Mouse (Mus musculus) liver, embryonic 15.5 days (tissue): ENCODE data around the gene Scrg1. TPM values are rescaled to one million over a fixed set of nuclear protein-coding genes. Genes with fewer than 3 reads are reported as not detected.
"Not testable (repeated sequence)": the region's sequence is repeated elsewhere in the genome, so short reads cannot be mapped to it uniquely, and the experiment has no call there.

ENCODE experiments used
- ATAC-seq: fragments of 200-750 bp; cut with Nextera tagmentation; 2 replicates; pipeline ENCODE4 v1.8.0; 2017; ENCODE audit warnings: moderate number of reproducible peaks, mild to moderate bottlenecking, moderate library complexity; ENCODE audit not compliant: insufficient read depth
- H3K27ac ChIP-seq: fragments of 300-500 bp; sonication (generic); replicated peaks from 2 replicates; pipeline ENCODE4 v1.5.1; 2015; ENCODE audit warnings: mild to moderate bottlenecking, inconsistent platforms
- H3K27me3 ChIP-seq: fragments of 300-500 bp; sonication (generic); 2 replicates; pipeline ENCODE4 v1.6.1; 2015; ENCODE audit warnings: mild to moderate bottlenecking, inconsistent platforms
- H3K36me3 ChIP-seq: fragments of 300-500 bp; sonication (generic); replicated peaks from 2 replicates; pipeline ENCODE4 v1.6.1; 2015; ENCODE audit warnings: moderate library complexity, mild to moderate bottlenecking, inconsistent platforms
- H3K4me1 ChIP-seq: fragments of 300-500 bp; sonication (generic); replicated peaks from 2 replicates; pipeline ENCODE4 v1.6.1; 2015; ENCODE audit warnings: inconsistent platforms
- H3K4me2 ChIP-seq: fragments of 300-500 bp; sonication (generic); 2 replicates; pipeline ENCODE4 v1.6.1; 2015; ENCODE audit warnings: moderate library complexity, mild to moderate bottlenecking, inconsistent platforms
- H3K4me3 ChIP-seq: fragments of 300-500 bp; sonication (generic); replicated peaks from 2 replicates; pipeline ENCODE4 v1.5.1; 2015; ENCODE audit warnings: mild to moderate bottlenecking, inconsistent platforms
- H3K9ac ChIP-seq: fragments of 300-500 bp; sonication (generic); 2 replicates; pipeline ENCODE4 v1.6.1; 2015; ENCODE audit warnings: moderate library complexity, mild to moderate bottlenecking, inconsistent platforms
- H3K9me3 ChIP-seq: fragments of 300-500 bp; sonication (generic); replicated peaks from 2 replicates; pipeline ENCODE4 v1.6.1; 2016; ENCODE audit warnings: inconsistent platforms
- WGBS: fragments of 180-500 bp; shearing (Covaris S2); methylation state at CpG from one replicate; pipeline ENCODE4 v1.1.7; 2015; ENCODE audit warnings: mixed read lengths; ENCODE audit not compliant: insufficient replicate concordance; 5-methylcytosine and 5-hydroxymethylcytosine counted together
- polyA plus RNA-seq: library from polyadenylated mRNA; unstranded; fragments of >200 nt; fragmentation: Nextera tagmentation; extraction: Ambion mirVana; gene quantifications from 2 replicates; pipeline ENCODE4 v1.2.1, GENCODE M21; 2015

The Scrg1 gene
- polyA plus RNA-seq, 1 experiment from 2014 or later: 0.35 TPM

GRCm38 (mm10) chr8:57510791-57511315 is 55.1 kb downstream of the Scrg1 start:
- Histone ChIP-seq H3K36me3 (peaks cover 27% of the 10 kb centered on the region), H3K9me3 (no peaks in the 10 kb centered on the region), H3K4me1 (peaks cover 33% of the 10 kb centered on the region), H3K27ac (peak overlapping the region; percentile 93), H3K4me3 (peak overlapping the region; percentile 89), H3K27me3 (no peaks in the 10 kb centered on the region), H3K4me2 (peak overlapping the region; percentile 92), H3K9ac (peak overlapping the region; percentile 92)
- ATAC-seq: peak; percentile 16; the same call in 1 of the 2 replicates
- WGBS: 2% methylated on average over 31 of the region's 31 CpGs

GRCm38 (mm10) chr8:57511316-57512118 is 55.8 kb downstream of the Scrg1 start, which contains the start of gene Hmgb2:
Gene Hmgb2 (plus strand): TSS chr8:57511907.
- no peaks in the 10 kb centered on the region for H3K27me3 ChIP-seq
- H3K27ac ChIP-seq: peak within 1 kb of the TSS; percentile 100
- peaks cover 33% of the 10 kb centered on the region for H3K36me3 ChIP-seq
- ATAC-seq: peak; percentile 99
- peaks cover 33% of the 10 kb centered on the region for H3K4me1 ChIP-seq
- under 1% methylated on average over 63 of the region's 63 CpGs for WGBS
- H3K9ac ChIP-seq: peak within 1 kb of the TSS; percentile 99
- H3K4me2 ChIP-seq: peak within 1 kb of the TSS; percentile 92
- H3K9me3 ChIP-seq: no peaks in the 10 kb centered on the region
- peak within 1 kb of the TSS; percentile 95 for H3K4me3 ChIP-seq

- peak overlapping the region; percentile 100 for H3K27ac ChIP-seq
- peak overlapping the region; percentile 66 for H3K4me2 ChIP-seq
- WGBS: under 1% methylated on average over 80 of the region's 96 CpGs
- H3K9ac ChIP-seq: peak overlapping the region; percentile 99
- peaks cover 42% of the 10 kb centered on the region for H3K36me3 ChIP-seq
- H3K27me3 ChIP-seq: no peaks in the 10 kb centered on the region
- H3K4me1 ChIP-seq: peaks cover 27% of the 10 kb centered on the region
- ATAC-seq: peak; percentile 56
- H3K9me3 ChIP-seq: no peaks in the 10 kb centered on the region
- H3K4me3 ChIP-seq: peak overlapping the region; percentile 95
Measured at GRCm38 (mm10) chr8:57512141-57513056, 56.7 kb downstream of the Scrg1 start.

- H3K9me3 ChIP-seq, ATAC-seq, H3K27me3 ChIP-seq: not testable (repeated sequence)
- H3K4me2 ChIP-seq: peak overlapping the region; percentile 66
- H3K36me3 ChIP-seq: peaks cover 50% of the 10 kb centered on the region
- H3K4me3 ChIP-seq: peak overlapping the region; percentile 95
- WGBS: 2% methylated on average over 10 of the region's 10 CpGs
- peak overlapping the region; percentile 100 for H3K27ac ChIP-seq
- peak overlapping the region; percentile 99 for H3K9ac ChIP-seq
- peaks cover 23% of the 10 kb centered on the region for H3K4me1 ChIP-seq
Measured at GRCm38 (mm10) chr8:57513178-57513661, 57.5 kb downstream of the Scrg1 start.

GRCm38 (mm10) chr8:57516685-57517084 is 61.0 kb downstream of the Scrg1 start:
- WGBS: 77% methylated on average over 5 of the region's 5 CpGs
- H3K9me3 ChIP-seq, ATAC-seq, H3K27ac ChIP-seq, H3K27me3 ChIP-seq, H3K4me3 ChIP-seq, H3K9ac ChIP-seq, H3K4me2 ChIP-seq: not testable (repeated sequence)
- Histone ChIP-seq H3K36me3 (peaks cover 70% of the 10 kb centered on the region), H3K4me1 (peaks cover 37% of the 10 kb centered on the region)

GRCm38 (mm10) chr8:57517723-57518122 is 62.0 kb downstream of the Scrg1 start:
- H3K9me3 ChIP-seq: no peaks in the 10 kb centered on the region
- ATAC-seq: no peak
- peaks cover 73% of the 10 kb centered on the region for H3K36me3 ChIP-seq
- WGBS: 84% methylated on average over 3 of the region's 3 CpGs
- H3K4me2 ChIP-seq: no peak overlapping the region
- no peaks in the 10 kb centered on the region for H3K27me3 ChIP-seq
- no peak overlapping the region for H3K4me3 ChIP-seq
- H3K9ac ChIP-seq: no peak overlapping the region
- peaks cover 40% of the 10 kb centered on the region for H3K4me1 ChIP-seq
- 0 out of 2 replicates have a peak overlapping the region, but pooled peaks have one; percentile 51 for H3K27ac ChIP-seq

GRCm38 (mm10) chr8:57520186-57520786 is 64.6 kb downstream of the Scrg1 start:
- Histone ChIP-seq H3K27ac (peak overlapping the region; percentile 69), H3K27me3 (no peaks in the 10 kb centered on the region), H3K4me2 (peak overlapping the region; percentile 40), H3K36me3 (peaks cover 52% of the 10 kb centered on the region), H3K4me1 (peaks cover 35% of the 10 kb centered on the region), H3K4me3 (no peak overlapping the region), H3K9me3 (no peaks in the 10 kb centered on the region), H3K9ac (no peak overlapping the region)
- 30% methylated on average over 12 of the region's 12 CpGs for WGBS
- ATAC-seq: peak; percentile 60; the same call in 1 of the 2 replicates

Other genes with a start within 250 kb of the Scrg1 start
- 0.39 and 0.51 TPM in 2 replicates for gene Hand2, start 134.9 kb upstream of the Scrg1 start, polyA plus RNA-seq
- gene Sap30, start 31.9 kb downstream of the Scrg1 start, polyA plus RNA-seq: 13.6 and 13.9 TPM in 2 replicates
- gene Hmgb2, start 56.0 kb downstream of the Scrg1 start, polyA plus RNA-seq: 204 and 283 TPM in 2 replicates
- gene Galnt7, start 197.1 kb downstream of the Scrg1 start, polyA plus RNA-seq: 3.5 and 3.8 TPM in 2 replicates